Mouse (Mus musculus) kidney, adult 2 months (tissue): ENCODE measurements around the gene Man1a.

Experiments used
- CTCF ChIP-seq: fragments of 200-500 bp; conservative IDR thresholded peaks from 2 replicates; pipeline ENCODE4 v1.5.1; 2011; ENCODE audit warnings: low read depth, mild to moderate bottlenecking, control low read depth, low read length, moderate library complexity, mixed read lengths; ENCODE audit not compliant: insufficient read depth, insufficient read length
- POLR2A ChIP-seq: fragments of 200-500 bp; IDR thresholded peaks from one replicate; pipeline ENCODE4 v1.6.1; 2011; ENCODE audit warnings: low read depth, low read length, control low read depth

GRCm38 (mm10) chr10:53886475-53886874 is 189.9 kb downstream of the Man1a start:
- no peak for TF ChIP-seq POLR2A
- TF ChIP-seq CTCF = no peak
